Mouse (Mus musculus) spleen, postnatal 10 days (tissue): Measurements from ENCODE around the gene Pld3.

Experiments
- DNase-seq, 2 experiments: peaks; one replicate each; pipeline ENCODE4 v3.0.0; 2021 to 2022; ENCODE audit warnings: low spot score in 2 of 2

Pld3 gene

GRCm38 (mm10) chr7:27569580-27570224, 16.7 kb upstream of the Pld3 start:
- DNase-seq, result no peak

- DNase-seq, result no peak
Measured at GRCm38 (mm10) chr7:27560978-27561377, 8.0 kb upstream of the Pld3 start.

GRCm38 (mm10) chr7:27560291-27560887, 7.4 kb upstream of the Pld3 start:
- no peak for DNase-seq

- no peak for DNase-seq
Measured at GRCm38 (mm10) chr7:27552070-27552469, 948 bp downstream of the Pld3 start.

GRCm38 (mm10) chr7:27549597-27549996, 3.4 kb downstream of the Pld3 start:
- no peak for DNase-seq

- DNase-seq, result peak in 1 of 2 experiments; percentile 64
Measured at GRCm38 (mm10) chr7:27544675-27545370, 8.2 kb downstream of the Pld3 start.

GRCm38 (mm10) chr7:27543851-27544250, 9.2 kb downstream of the Pld3 start:
- no peak for DNase-seq

- no peak for DNase-seq
Measured at GRCm38 (mm10) chr7:27543065-27543464, 10.0 kb downstream of the Pld3 start.

- DNase-seq, result peak; percentile 72 to 87
Measured at GRCm38 (mm10) chr7:27542392-27543033, 10.5 kb downstream of the Pld3 start.

GRCm38 (mm10) chr7:27541922-27542321, 11.1 kb downstream of the Pld3 start:
- DNase-seq, result no peak

- peak in 1 of 2 experiments; percentile 73 for DNase-seq
Measured at GRCm38 (mm10) chr7:27541431-27541830, 11.6 kb downstream of the Pld3 start.

- no peak for DNase-seq
Measured at GRCm38 (mm10) chr7:27540935-27541334, 12.1 kb downstream of the Pld3 start.

- peak in 1 of 2 experiments; percentile 47 for DNase-seq
Measured at GRCm38 (mm10) chr7:27540521-27540920, 12.5 kb downstream of the Pld3 start.

- DNase-seq, result no peak
Measured at GRCm38 (mm10) chr7:27538797-27539196, 14.2 kb downstream of the Pld3 start.

GRCm38 (mm10) chr7:27537998-27538397, 15.0 kb downstream of the Pld3 start:
- DNase-seq, result no peak

GRCm38 (mm10) chr7:27536618-27537017, 16.4 kb downstream of the Pld3 start:
- DNase-seq, result peak in 1 of 2 experiments; percentile 14

- peak in 1 of 2 experiments; percentile 76 for DNase-seq
Measured at GRCm38 (mm10) chr7:27535386-27535785, 17.6 kb downstream of the Pld3 start.

GRCm38 (mm10) chr7:27532480-27533050, 20.5 kb downstream of the Pld3 start:
- no peak for DNase-seq

GRCm38 (mm10) chr7:27531707-27532106, 21.3 kb downstream of the Pld3 start:
- no peak for DNase-seq

- peak in 1 of 2 experiments; percentile 17 for DNase-seq
Measured at GRCm38 (mm10) chr7:27530937-27531336, 22.1 kb downstream of the Pld3 start.

GRCm38 (mm10) chr7:27529070-27529469, 23.9 kb downstream of the Pld3 start:
- peak in 1 of 2 experiments; percentile 14 for DNase-seq
